ENCODE assay signal across 16 mouse cellular contexts in the genomic region with DNA sequence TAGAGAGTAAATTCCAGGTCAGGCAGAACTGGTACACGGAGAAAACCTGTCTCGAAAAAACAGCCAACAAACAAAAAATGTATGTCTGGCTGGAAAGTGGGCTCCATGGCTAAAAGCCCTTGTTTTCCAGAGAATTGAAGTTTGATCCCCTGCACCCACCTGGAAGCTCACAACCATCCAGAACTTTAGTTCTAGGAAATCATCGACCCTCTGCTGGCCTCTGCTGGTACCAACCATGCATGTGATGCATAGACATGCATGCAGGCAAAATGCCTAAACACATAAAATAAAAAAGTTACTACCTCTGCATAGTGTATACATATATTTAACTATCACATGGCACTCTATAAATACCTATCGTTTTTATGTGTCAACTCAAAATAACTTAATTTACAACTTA. TPM values are rescaled to one million over a fixed set of nuclear protein-coding genes. Genes with fewer than 3 reads are reported as not detected.
DNase-seq lines count a peak whose midpoint lies in the region; ATAC-seq and TF ChIP-seq lines count a peak whose summit lies in the region.
"Had no signal": no experiment of that assay in that cellular context is flagged by ENCODE, and none has a peak within 500 bp of the region (broad histone marks: within the 10 kb centered on the region; RNA-seq: fewer than 3 reads in every experiment).

No protein-coding gene starts in this region.

- no peak for TF ChIP-seq POLR2A in heart, adult 2 months (IDR thresholded peaks at IDR 0.05; ENCODE audit: insufficient read depth, low read depth, low read length)
- no peak for TF ChIP-seq POLR2A in bone marrow, adult 2 months (IDR thresholded peaks at IDR 0.05; ENCODE audit: borderline replicate concordance, control insufficient read depth, low read depth, low read length)

- H3K27me3 ChIP-seq in heart, adult 2 months (ENCODE audit: control insufficient read depth, insufficient read depth, low read length), result no peaks in the 10 kb centered on the region
- no peaks in the 10 kb centered on the region for H3K27me3 ChIP-seq in heart, embryonic 10.5 days (ENCODE audit: insufficient read depth, poor library complexity, severe bottlenecking)
- H3K27me3 ChIP-seq in liver, embryonic 14.5 days (ENCODE audit: control insufficient read depth, insufficient read depth, low read length), result no peaks in the 10 kb centered on the region
- peaks cover 2% of the 10 kb centered on the region; the same call in 1 of the 2 replicates for H3K27me3 ChIP-seq in liver, embryonic 11.5 days (replicated peaks; ENCODE audit: control insufficient read depth, insufficient read depth, low read length)
- H3K27me3 ChIP-seq in forebrain, embryonic 15.5 days, result no peaks in the 10 kb centered on the region
- H3K27me3 ChIP-seq: lung, embryonic 15.5 days; midbrain, embryonic 15.5 days; neural tube, embryonic 13.5 days had no signal

- no peaks in the 10 kb centered on the region for H3K79me2 ChIP-seq in heart, adult 2 months (replicated peaks; ENCODE audit: control insufficient read depth, insufficient read depth, low read length)

- H3K27ac ChIP-seq in heart, adult 2 months, result no peak overlapping the region
- H3K27ac ChIP-seq in heart, embryonic 10.5 days, result no peak overlapping the region
- H3K27ac ChIP-seq in liver, embryonic 14.5 days, result no peak overlapping the region
- no peak overlapping the region for H3K27ac ChIP-seq in liver, embryonic 11.5 days (ENCODE audit: low read depth, low read length)
- no peak overlapping the region for H3K27ac ChIP-seq in bone marrow, adult 2 months (ENCODE audit: control insufficient read depth, insufficient read depth, low read depth, low read length, poor library complexity)
- H3K27ac ChIP-seq in forebrain, embryonic 15.5 days (replicated peaks), result no peak overlapping the region
- H3K27ac ChIP-seq: lung, embryonic 15.5 days; midbrain, embryonic 15.5 days; neural tube, embryonic 13.5 days had no signal

- H3K4me3 ChIP-seq in heart, adult 2 months, result no peak overlapping the region
- H3K4me3 ChIP-seq in heart, embryonic 10.5 days, result no peak overlapping the region
- no peak overlapping the region for H3K4me3 ChIP-seq in liver, embryonic 14.5 days (ENCODE audit: insufficient read depth in 1 of 2, low read depth in 2 of 2, low read length in 2 of 2)
- no peak overlapping the region for H3K4me3 ChIP-seq in liver, embryonic 11.5 days (ENCODE audit: low read depth, low read length)
- H3K4me3 ChIP-seq in bone marrow, adult 2 months (replicated peaks; ENCODE audit: control insufficient read depth, low read depth, low read length), result no peak overlapping the region
- H3K4me3 ChIP-seq in forebrain, embryonic 15.5 days, result no peak overlapping the region
- H3K4me3 ChIP-seq: erythroblast, embryonic 14.5 days; lung, embryonic 15.5 days; midbrain, embryonic 15.5 days; neural tube, embryonic 13.5 days had no signal

- 68% methylated on average over 4 of the region's 4 CpGs for WGBS in heart, adult 2 months
- WGBS in heart, embryonic 10.5 days, result 62% methylated on average over 4 of the region's 4 CpGs
- WGBS in liver, embryonic 14.5 days (ENCODE audit: insufficient replicate concordance), result 53% methylated on average over 4 of the region's 4 CpGs
- WGBS in liver, embryonic 11.5 days, result 63% methylated on average over 4 of the region's 4 CpGs
- WGBS in bone marrow, adult 2 months, result 56% methylated on average over 4 of the region's 4 CpGs
- 73% methylated on average over 4 of the region's 4 CpGs for WGBS in forebrain, embryonic 15.5 days

- TF ChIP-seq EP300 in heart, adult 2 months (IDR thresholded peaks at IDR 0.05; ENCODE audit: insufficient read depth, low read depth, low read length), result no peak
- TF ChIP-seq EP300 in liver, embryonic 14.5 days (IDR thresholded peaks at IDR 0.05; ENCODE audit: low read depth), result no peak

- peaks cover 2% of the 10 kb centered on the region; the same call in 1 of the 2 replicates for H3K4me1 ChIP-seq in heart, adult 2 months (ENCODE audit: control insufficient read depth, insufficient read depth, low read length)
- H3K4me1 ChIP-seq in heart, embryonic 10.5 days, result no peaks in the 10 kb centered on the region; the same call in 1 of the 2 replicates
- H3K4me1 ChIP-seq in liver, embryonic 14.5 days (replicated peaks; ENCODE audit: control insufficient read depth in 2 of 2, insufficient read depth in 2 of 2, low read length in 1 of 2), result no peaks in the 10 kb centered on the region
- no peaks in the 10 kb centered on the region for H3K4me1 ChIP-seq in liver, embryonic 11.5 days (replicated peaks; ENCODE audit: control insufficient read depth, insufficient read depth, low read length)
- no peaks in the 10 kb centered on the region; the same call in 1 of the 2 replicates for H3K4me1 ChIP-seq in bone marrow, adult 2 months (ENCODE audit: control insufficient read depth, insufficient read depth, low read length)
- no peaks in the 10 kb centered on the region for H3K4me1 ChIP-seq in forebrain, embryonic 15.5 days
- H3K4me1 ChIP-seq: midbrain, embryonic 15.5 days; neural tube, embryonic 13.5 days had no signal

- no peak overlapping the region for H3K9ac ChIP-seq in heart, adult 2 months (ENCODE audit: low read depth, low read length)
- no peak overlapping the region for H3K9ac ChIP-seq in liver, embryonic 14.5 days (replicated peaks)
- H3K9ac ChIP-seq in liver, embryonic 11.5 days (ENCODE audit: low read depth, low read length), result no peak overlapping the region
- H3K9ac ChIP-seq in forebrain, embryonic 15.5 days (replicated peaks), result no peak overlapping the region
- H3K9ac ChIP-seq: lung, embryonic 15.5 days; midbrain, embryonic 15.5 days; neural tube, embryonic 13.5 days had no signal

- DNase-seq in heart, adult 2 months, result no peak
- no peak for DNase-seq in heart, embryonic 10.5 days (ENCODE audit: low spot score)
- DNase-seq in liver, embryonic 14.5 days (ENCODE audit: low read depth in 3 of 3, low spot score in 3 of 3), result no peak
- no peak for DNase-seq in liver, embryonic 11.5 days (ENCODE audit: low spot score)
- DNase-seq in B cell, adult 2 months, result peak; percentile 30 to 34
- DNase-seq: adrenal gland, postnatal 10 days; cerebellum, adult 11 months; embryo, embryonic 11 days; heart, postnatal 4 days had no signal

- intact Hi-C loops in heart, adult 2 months (cut with DNase I), result no loop called here

- TF ChIP-seq CTCF in heart, adult 2 months (IDR thresholded peaks at IDR 0.05), result peak; percentile 59
- peak; percentile 17; the same call in 1 of the 2 replicates for TF ChIP-seq CTCF in liver, embryonic 14.5 days (IDR thresholded peaks at IDR 0.05; ENCODE audit: low read depth)
- TF ChIP-seq CTCF in bone marrow, adult 2 months (IDR thresholded peaks at IDR 0.05; ENCODE audit: control insufficient read depth, insufficient read depth, low read length), result 0 out of 2 replicates have a peak, but pooled peaks have one; percentile 11

- no peaks in the 10 kb centered on the region for H3K9me3 ChIP-seq in heart, embryonic 10.5 days
- H3K9me3 ChIP-seq in liver, embryonic 14.5 days (ENCODE audit: control insufficient read depth, low read length), result no peaks in the 10 kb centered on the region
- H3K9me3 ChIP-seq in liver, embryonic 11.5 days (ENCODE audit: control insufficient read depth, low read length), result no peaks in the 10 kb centered on the region
- no peaks in the 10 kb centered on the region for H3K9me3 ChIP-seq in forebrain, embryonic 15.5 days
- H3K9me3 ChIP-seq: lung, embryonic 15.5 days; midbrain, embryonic 15.5 days; neural tube, embryonic 13.5 days had no signal

- peaks cover 2% of the 10 kb centered on the region; the same call in 1 of the 2 replicates for H3K36me3 ChIP-seq in heart, adult 2 months (ENCODE audit: control insufficient read depth, insufficient read depth, low read length)
- H3K36me3 ChIP-seq in heart, embryonic 10.5 days, result no peaks in the 10 kb centered on the region
- no peaks in the 10 kb centered on the region for H3K36me3 ChIP-seq in liver, embryonic 14.5 days (replicated peaks; ENCODE audit: control insufficient read depth, insufficient read depth, low read depth)
- H3K36me3 ChIP-seq in liver, embryonic 11.5 days (ENCODE audit: control insufficient read depth, insufficient read depth, low read length), result no peaks in the 10 kb centered on the region
- no peaks in the 10 kb centered on the region for H3K36me3 ChIP-seq in forebrain, embryonic 15.5 days
- H3K36me3 ChIP-seq: lung, embryonic 15.5 days; midbrain, embryonic 15.5 days; neural tube, embryonic 13.5 days had no signal

- H3K4me2 ChIP-seq in liver, embryonic 14.5 days (ENCODE audit: low read depth), result no peak overlapping the region
- H3K4me2 ChIP-seq in liver, embryonic 11.5 days, result no peak overlapping the region
- H3K4me2 ChIP-seq in forebrain, embryonic 15.5 days (replicated peaks), result no peak overlapping the region
- H3K4me2 ChIP-seq: lung, embryonic 15.5 days; midbrain, embryonic 15.5 days; neural tube, embryonic 13.5 days had no signal

- no peak for ATAC-seq in liver, embryonic 14.5 days (ENCODE audit: insufficient read depth)
- no peak for ATAC-seq in liver, embryonic 11.5 days (replicated peaks; ENCODE audit: low FRiP score)
- no peak for ATAC-seq in megakaryocyte-erythroid progenitor cell, adult 5-6 weeks (replicated peaks; ENCODE audit: low FRiP score, low TSS enrichment, poor library complexity, severe bottlenecking)
- ATAC-seq in forebrain, embryonic 15.5 days (replicated peaks), result no peak
- ATAC-seq: midbrain, embryonic 15.5 days had no signal

RNA-seq across cellular contexts. Expression of gene Kmt2a, which starts 19.3 kb away (rescaled TPM):
- total RNA-seq in heart, adult 2 months (2021), result 10 to 100 TPM; 25.7 to 25.9 TPM
- 11.8 and 12.9 TPM in 2 replicates for polyA plus RNA-seq in heart, adult 2 months (2012; rRNA removed)
- 7.4 and 10.5 TPM in 2 replicates for polyA plus RNA-seq in heart, embryonic 10.5 days (2016; fragmentation: Nextera tagmentation; extraction: Ambion mirVana)
- 2.3 and 3.0 TPM in 2 replicates for polyA plus RNA-seq in liver, embryonic 14.5 days (2012; rRNA removed)
- 2.3 TPM in 2 replicates for polyA plus RNA-seq in liver, embryonic 14.5 days (2014; fragmentation: Nextera tagmentation; extraction: Ambion mirVana)
- 6.8 and 9.7 TPM in 2 replicates for polyA plus RNA-seq in liver, embryonic 11.5 days (2014; fragmentation: Nextera tagmentation; extraction: Ambion mirVana)
- polyA plus RNA-seq in bone marrow, adult 2 months (2011; ENCODE audit: insufficient read depth, insufficient read length, low replicate concordance, missing spikeins), result 23.2 and 39.1 TPM in 2 replicates
- 97.4 and 110 TPM in 2 replicates for total RNA-seq in megakaryocyte-erythroid progenitor cell, adult 5-6 weeks (2014; fragmentation: Nextera tagmentation)
- 14.0 and 23.6 TPM in 2 replicates for total RNA-seq in megakaryocyte-erythroid progenitor cell, adult 5-6 weeks (2017)
- 30.3 and 31.6 TPM in 2 replicates for polyA plus RNA-seq in forebrain, embryonic 15.5 days (2015; fragmentation: Nextera tagmentation; extraction: Ambion mirVana)

RNA-seq across cellular contexts. Expression of gene Atp5l, which starts 20.1 kb away (rescaled TPM):
- total RNA-seq in heart, adult 2 months (2021), result 1,000 to 10,000 TPM; 1,478 to 1,698 TPM
- 1,092 and 1,784 TPM in 2 replicates for polyA plus RNA-seq in heart, adult 2 months (2012; rRNA removed)
- 722 and 893 TPM in 2 replicates for polyA plus RNA-seq in heart, embryonic 10.5 days (2016; fragmentation: Nextera tagmentation; extraction: Ambion mirVana)
- 261 and 418 TPM in 2 replicates for polyA plus RNA-seq in liver, embryonic 14.5 days (2012; rRNA removed)
- 577 and 630 TPM in 2 replicates for polyA plus RNA-seq in liver, embryonic 14.5 days (2014; fragmentation: Nextera tagmentation; extraction: Ambion mirVana)
- polyA plus RNA-seq in liver, embryonic 11.5 days (2014; fragmentation: Nextera tagmentation; extraction: Ambion mirVana), result 671 and 713 TPM in 2 replicates
- polyA plus RNA-seq in bone marrow, adult 2 months (2011; ENCODE audit: insufficient read depth, insufficient read length, low replicate concordance, missing spikeins), result 242 and 287 TPM in 2 replicates
- 751 and 827 TPM in 2 replicates for total RNA-seq in megakaryocyte-erythroid progenitor cell, adult 5-6 weeks (2014; fragmentation: Nextera tagmentation)
- 149 and 255 TPM in 2 replicates for total RNA-seq in megakaryocyte-erythroid progenitor cell, adult 5-6 weeks (2017)
- 730 and 763 TPM in 2 replicates for polyA plus RNA-seq in forebrain, embryonic 15.5 days (2015; fragmentation: Nextera tagmentation; extraction: Ambion mirVana)

Comparison
In these comparisons a context has a peak if more than half of its experiments do, and no peak if none do; other contexts are left out.
1. DNase-seq: peak in B cell, adult 2 months (2 of 2); none in heart, adult 2 months (0 of 2), heart, embryonic 10.5 days (single experiment), liver, embryonic 14.5 days (0 of 3) and liver, embryonic 11.5 days (single experiment).
2. Peak in every context shown above with its lines, with median percentiles within 50 percentile points of each other: CTCF ChIP-seq.